Mouse (Mus musculus) heart, adult 2 months (tissue): ENCODE results near the gene Ccng2. TPM values are rescaled to one million over a fixed set of nuclear protein-coding genes. Genes with fewer than 3 reads are reported as not detected.

Experiments
- DNase-seq, 2 experiments: peaks; one replicate each; pipeline ENCODE4 v3.0.0; 2021
- H3K27ac ChIP-seq: fragments of 200-600 bp; 2 replicates; pipeline ENCODE4 v1.8.1; 2022
- H3K27me3 ChIP-seq: fragments of 200-500 bp; 2 replicates; pipeline ENCODE4 v1.6.1; 2012; ENCODE audit warnings: mild to moderate bottlenecking, low read length, inconsistent platforms, mixed read lengths; ENCODE audit not compliant: control insufficient read depth, insufficient read depth
- H3K36me3 ChIP-seq: fragments of 200-500 bp; 2 replicates; pipeline ENCODE4 v1.6.1; 2012; ENCODE audit warnings: low read length, inconsistent platforms; ENCODE audit not compliant: control insufficient read depth, insufficient read depth
- H3K4me1 ChIP-seq: fragments of 200-500 bp; 2 replicates; pipeline ENCODE4 v1.6.1; 2011; ENCODE audit warnings: low read length; ENCODE audit not compliant: control insufficient read depth, insufficient read depth
- H3K4me3 ChIP-seq: fragments of 200-600 bp; 2 replicates; pipeline ENCODE4 v1.8.1; 2022
- H3K79me2 ChIP-seq: fragments of 200-500 bp; replicated peaks from 2 replicates; pipeline ENCODE4 v1.6.1; 2012; ENCODE audit warnings: mild to moderate bottlenecking, inconsistent platforms, low read length, moderate library complexity, mixed read lengths; ENCODE audit not compliant: control insufficient read depth, insufficient read depth
- H3K9ac ChIP-seq: fragments of 200-500 bp; 2 replicates; pipeline ENCODE4 v1.6.1; 2012; ENCODE audit warnings: low read depth, mild to moderate bottlenecking, control low read depth, inconsistent platforms, low read length, mixed read lengths
- CTCF ChIP-seq: fragments of 200-600 bp; IDR thresholded peaks from 2 replicates; pipeline ENCODE4 v1.8.1; 2022; ENCODE audit warnings: antibody characterized with exemption, mild to moderate bottlenecking, moderate library complexity
- EP300 ChIP-seq: fragments of 200-500 bp; IDR thresholded peaks from 2 replicates; pipeline ENCODE4 v1.6.1; 2011; ENCODE audit warnings: low read depth, low read length, control low read depth; ENCODE audit not compliant: insufficient read depth
- POLR2A ChIP-seq: fragments of 200-500 bp; IDR thresholded peaks from 2 replicates; pipeline ENCODE4 v1.6.1; 2011; ENCODE audit warnings: mild to moderate bottlenecking, low read depth, low read length, control low read depth; ENCODE audit not compliant: insufficient read depth
- WGBS: fragments of 180-500 bp; shearing (Covaris S2); methylation state at CpG from one replicate; pipeline ENCODE4 v1.1.7; 2018; 5-methylcytosine and 5-hydroxymethylcytosine counted together
- intact Hi-C: fragments of 180-260 bp; cut with DNase I; formaldehyde crosslinking; loops from one replicate; pipeline ENCODE4 v1.15.1; 2025
- polyA plus RNA-seq: library from polyadenylated mRNA; depleted of rRNA; stranded (reverse); fragments of >200 nt; gene quantifications from 2 replicates; pipeline ENCODE4 v1.2.3, GENCODE M21; 2012
- total RNA-seq, 2 experiments: library from RNA; stranded (reverse); gene quantifications; 2 replicates each; pipeline ENCODE4 v1.2.3; 2021

Gene Ccng2
- total and polyA plus RNA-seq, 3 experiments, result 7.2 to 13.5 (median 12.3) TPM

- no peak for DNase-seq
- Histone ChIP-seq H3K79me2 (no peaks in the 10 kb centered on the region), H3K27me3 (no peaks in the 10 kb centered on the region), H3K27ac (no peak overlapping the region), H3K4me3 (no peak overlapping the region), H3K4me1 (no peaks in the 10 kb centered on the region), H3K36me3 (no peaks in the 10 kb centered on the region), H3K9ac (no peak overlapping the region)
- no peak for TF ChIP-seq POLR2A
- no peak for TF ChIP-seq EP300
- TF ChIP-seq CTCF, result no peak
- 88% methylated on average over 5 of the region's 5 CpGs for WGBS
- intact Hi-C loops, result no loop called here
These were observed 11.2 kb upstream of the Ccng2 start for GRCm38 (mm10) chr5:93255759-93256265.

GRCm38 (mm10) chr5:93256820-93257405 is 10.1 kb upstream of the Ccng2 start:
- Histone ChIP-seq H3K27me3 (no peaks in the 10 kb centered on the region), H3K9ac (no peak overlapping the region), H3K36me3 (no peaks in the 10 kb centered on the region), H3K27ac (no peak overlapping the region), H3K4me1 (no peaks in the 10 kb centered on the region), H3K4me3 (no peak overlapping the region), H3K79me2 (no peaks in the 10 kb centered on the region)
- intact Hi-C loops, result no loop called here
- DNase-seq, result no peak
- TF ChIP-seq POLR2A, result no peak
- TF ChIP-seq EP300, result no peak
- TF ChIP-seq CTCF, result no peak

- intact Hi-C loops, result no loop called here
- Histone ChIP-seq H3K36me3 (no peaks in the 10 kb centered on the region), H3K27me3 (no peaks in the 10 kb centered on the region), H3K27ac (no peak overlapping the region), H3K4me3 (no peak overlapping the region), H3K4me1 (no peaks in the 10 kb centered on the region; the same call in 1 of the 2 replicates), H3K9ac (no peak overlapping the region), H3K79me2 (no peaks in the 10 kb centered on the region)
- no peak for DNase-seq
- TF ChIP-seq CTCF (no peak), EP300 (no peak), POLR2A (no peak)
These were observed 7.7 kb upstream of the Ccng2 start for GRCm38 (mm10) chr5:93259349-93259748.

GRCm38 (mm10) chr5:93260983-93261382 is 6.1 kb upstream of the Ccng2 start:
- no peak overlapping the region for H3K4me3 ChIP-seq
- 81% methylated on average over 3 of the region's 3 CpGs for WGBS
- DNase-seq, result no peak
- no peaks in the 10 kb centered on the region for H3K79me2 ChIP-seq
- no peaks in the 10 kb centered on the region; the same call in 1 of the 2 replicates for H3K4me1 ChIP-seq
- no peaks in the 10 kb centered on the region for H3K27me3 ChIP-seq
- intact Hi-C loops, result loop anchor here (10.0 kb wide), 1 partner anchor 756 kb away; the partner anchor contains the start of gene Scarb2
- no peak overlapping the region for H3K27ac ChIP-seq
- TF ChIP-seq CTCF (no peak), EP300 (no peak)
- no peak overlapping the region for H3K9ac ChIP-seq
- no peaks in the 10 kb centered on the region for H3K36me3 ChIP-seq

GRCm38 (mm10) chr5:93262751-93263150 is 4.3 kb upstream of the Ccng2 start:
- H3K27ac ChIP-seq, result no peak overlapping the region
- WGBS, result 63% methylated on average over 2 of the region's 2 CpGs
- no peak overlapping the region for H3K4me3 ChIP-seq
- no peak overlapping the region for H3K9ac ChIP-seq
- peaks cover 2% of the 10 kb centered on the region; the same call in 1 of the 2 replicates for H3K36me3 ChIP-seq
- H3K27me3 ChIP-seq, result no peaks in the 10 kb centered on the region
- H3K4me1 ChIP-seq, result no peaks in the 10 kb centered on the region; the same call in 1 of the 2 replicates
- TF ChIP-seq EP300 (no peak), CTCF (no peak), POLR2A (no peak)
- intact Hi-C loops, result loop anchor here (10.0 kb wide), 1 partner anchor 758 kb away; the partner anchor contains the start of gene Scarb2
- no peak for DNase-seq
- H3K79me2 ChIP-seq, result no peaks in the 10 kb centered on the region

- DNase-seq, result no peak
- Histone ChIP-seq H3K36me3 (peaks cover 2% of the 10 kb centered on the region; the same call in 1 of the 2 replicates), H3K9ac (no peak overlapping the region), H3K4me1 (no peaks in the 10 kb centered on the region; the same call in 1 of the 2 replicates), H3K4me3 (no peak overlapping the region), H3K79me2 (no peaks in the 10 kb centered on the region), H3K27me3 (no peaks in the 10 kb centered on the region), H3K27ac (no peak overlapping the region)
- WGBS, result 63% methylated on average over 6 of the region's 6 CpGs
- no peak for TF ChIP-seq POLR2A
- no peak for TF ChIP-seq EP300
- TF ChIP-seq CTCF, result no peak
- intact Hi-C loops, result loop anchor here (10.0 kb wide), 1 partner anchor 759 kb away; the partner anchor contains the start of gene Scarb2
These were observed 3.5 kb upstream of the Ccng2 start for GRCm38 (mm10) chr5:93263396-93264075.
